Mouse (Mus musculus) cerebellum, adult 11 months (tissue): ENCODE measurements around the gene Mettl4.
A peak's percentile ranks its signal among the peaks of the same experiment; 100 is the strongest.
"Not testable (repeated sequence)": the region's sequence is repeated elsewhere in the genome, so short reads cannot be mapped to it uniquely, and the experiment has no call there.

ENCODE experiments used
- DNase-seq: peaks from one replicate; pipeline ENCODE4 v3.0.0; 2022

Gene Mettl4

DNA sequence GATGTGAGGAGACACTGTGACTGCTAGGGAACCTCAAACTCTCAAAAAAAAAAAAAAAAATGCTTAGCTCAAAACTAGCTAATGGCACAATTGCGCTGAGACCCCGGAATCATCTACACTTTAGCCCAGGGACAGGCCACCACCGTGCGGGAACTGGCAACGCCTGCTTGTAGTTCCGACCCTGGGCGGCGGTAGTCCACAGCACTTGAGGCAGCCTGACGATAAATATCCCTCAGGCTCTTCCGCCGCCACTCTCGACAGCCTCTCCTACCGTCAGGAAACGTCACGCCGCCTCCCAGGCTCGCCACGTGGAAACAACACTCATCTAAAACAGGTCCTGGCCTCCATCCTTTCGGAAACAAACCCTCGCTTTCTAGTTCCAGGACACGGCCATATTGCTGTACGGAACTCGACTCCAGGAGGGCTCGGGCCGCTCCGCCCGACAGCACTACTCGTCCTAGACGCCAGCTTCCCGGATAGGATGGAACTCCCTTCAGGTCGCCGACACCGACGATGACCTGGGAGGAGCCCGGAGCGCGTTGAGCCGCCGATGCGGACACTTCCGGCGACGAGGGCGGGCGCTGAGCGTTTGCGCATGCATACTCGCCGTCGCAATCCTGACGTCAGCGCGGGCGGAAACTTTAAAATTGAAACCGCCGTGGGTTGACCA lies at the start of gene Mettl4:
Mettl4 (minus strand) TSS at position 554 of the 670 bp plus-strand sequence.
- DNase-seq, result peak; percentile 91

- no peak for DNase-seq
Measured at GRCm38 (mm10) chr17:94778871-94779482, 29.2 kb upstream of the Mettl4 start.

DNA sequence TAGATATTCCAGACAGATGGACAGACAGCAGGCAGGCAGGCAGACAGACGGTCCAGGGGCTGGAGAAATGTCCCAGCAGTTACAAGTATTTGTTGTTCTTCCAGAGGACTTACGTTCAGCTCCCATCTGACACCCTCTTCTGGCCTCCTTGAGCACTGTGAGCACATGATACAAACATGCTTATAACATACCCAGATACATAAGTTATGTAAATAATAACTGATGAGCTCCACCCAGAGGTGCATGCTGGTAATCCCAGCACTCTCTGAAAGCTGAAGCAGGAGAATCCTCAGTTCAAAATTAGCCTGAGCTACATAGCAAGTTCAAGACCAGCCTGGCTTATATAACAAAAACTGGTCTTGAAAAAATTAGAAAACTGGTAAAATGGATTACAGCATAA lies 18.7 kb upstream of the Mettl4 start:
- no peak for DNase-seq

DNA sequence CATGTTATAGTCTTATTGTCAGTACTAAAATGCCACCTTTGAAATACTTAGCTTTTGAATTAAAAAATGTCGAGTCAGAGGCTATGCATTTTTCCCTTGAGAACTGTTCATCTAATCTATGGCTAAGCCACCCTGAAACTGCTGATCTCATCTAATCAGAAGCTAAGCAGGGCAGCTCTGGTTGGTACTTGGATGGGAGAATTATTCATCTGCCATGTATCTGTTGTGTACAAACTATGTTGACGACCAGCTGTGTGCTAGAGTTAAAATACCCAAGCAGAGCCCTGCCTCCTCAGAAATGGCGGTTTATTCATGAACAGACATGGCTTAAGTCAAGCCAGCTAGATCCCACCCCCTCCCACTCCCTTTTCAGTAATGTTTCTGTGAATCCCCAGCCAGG lies 14.9 kb upstream of the Mettl4 start:
- no peak for DNase-seq

DNA sequence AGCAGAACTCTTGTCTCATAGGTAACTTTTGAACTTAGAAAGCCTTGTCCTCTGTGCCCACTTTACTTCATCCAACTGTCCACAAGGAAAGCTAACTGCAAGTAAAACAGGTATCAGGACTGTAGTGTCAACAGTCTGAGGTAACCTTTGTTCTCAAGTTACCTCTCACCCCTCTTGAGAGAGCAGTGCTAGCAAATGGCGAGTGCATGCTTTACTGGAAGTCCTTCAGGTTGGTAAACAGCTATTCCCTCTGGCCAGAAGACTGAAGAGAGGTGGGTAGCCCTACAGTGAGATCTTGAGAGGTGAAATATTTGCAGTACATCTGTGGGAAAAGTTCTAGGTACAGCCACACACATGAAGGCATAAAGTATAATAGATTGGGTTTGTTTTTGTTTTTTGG lies 14.2 kb upstream of the Mettl4 start:
- no peak for DNase-seq

DNA sequence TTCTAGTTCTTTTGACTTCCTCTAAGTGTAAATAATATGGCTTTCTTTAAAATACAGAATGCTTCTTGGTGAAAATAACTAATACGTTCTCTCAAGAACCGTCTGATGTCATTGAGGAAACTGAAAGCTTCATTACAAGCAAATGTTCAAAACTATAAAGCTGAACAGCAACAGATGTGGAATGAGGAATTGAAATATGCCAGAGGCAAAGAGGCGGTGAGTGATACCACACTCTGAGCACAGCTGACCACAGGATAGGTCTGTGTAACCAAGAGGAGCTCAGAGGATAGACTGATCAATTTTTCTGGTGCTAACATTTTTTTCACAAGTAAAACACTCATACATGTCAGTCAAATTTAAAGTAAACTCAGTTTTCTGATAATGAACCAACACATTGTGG lies 12.6 kb upstream of the Mettl4 start:
- no peak for DNase-seq

- no peak for DNase-seq
Measured at GRCm38 (mm10) chr17:94750136-94750729, 414 bp upstream of the Mettl4 start.

DNA sequence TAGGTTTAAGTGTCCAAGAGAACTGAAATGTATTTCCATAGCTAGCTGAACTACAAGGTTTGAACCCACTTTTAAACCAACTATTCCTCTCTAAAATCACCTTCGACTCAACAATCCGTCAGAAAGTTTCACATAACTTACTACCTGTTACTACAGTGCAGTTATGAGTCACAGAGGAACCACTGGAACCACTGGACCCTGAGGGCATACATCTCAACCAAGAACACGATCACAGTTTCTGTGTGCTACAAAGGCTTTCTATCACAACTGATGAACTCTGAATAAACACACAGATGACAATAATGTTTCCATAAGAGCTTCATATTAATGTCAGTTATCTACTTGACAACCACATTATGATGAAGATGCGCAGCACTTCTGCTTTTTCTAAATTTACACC lies 11.6 kb downstream of the Mettl4 start:
- no peak for DNase-seq

DNA sequence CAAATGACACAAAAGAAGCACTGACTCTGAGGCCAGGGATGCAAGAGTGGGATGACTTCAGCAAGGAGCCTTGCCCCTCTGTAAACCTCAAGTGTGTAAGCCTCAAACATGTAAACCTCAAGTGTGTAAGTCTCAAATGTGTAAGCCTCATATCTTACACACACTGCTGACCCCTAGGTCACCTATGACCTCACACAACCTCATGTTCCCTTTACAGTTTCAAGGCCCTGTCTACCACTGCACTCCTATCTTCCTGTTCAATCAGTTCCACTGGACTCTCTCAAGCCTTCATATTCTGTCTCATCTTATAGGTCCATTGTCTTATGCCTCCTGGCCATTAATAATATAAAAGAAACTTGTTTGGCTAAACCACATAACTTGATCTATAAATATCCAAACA lies 13.9 kb downstream of the Mettl4 start:
- DNase-seq, result no peak

- DNase-seq, result no peak
Measured at GRCm38 (mm10) chr17:94735437-94735836, 14.4 kb downstream of the Mettl4 start.

DNA sequence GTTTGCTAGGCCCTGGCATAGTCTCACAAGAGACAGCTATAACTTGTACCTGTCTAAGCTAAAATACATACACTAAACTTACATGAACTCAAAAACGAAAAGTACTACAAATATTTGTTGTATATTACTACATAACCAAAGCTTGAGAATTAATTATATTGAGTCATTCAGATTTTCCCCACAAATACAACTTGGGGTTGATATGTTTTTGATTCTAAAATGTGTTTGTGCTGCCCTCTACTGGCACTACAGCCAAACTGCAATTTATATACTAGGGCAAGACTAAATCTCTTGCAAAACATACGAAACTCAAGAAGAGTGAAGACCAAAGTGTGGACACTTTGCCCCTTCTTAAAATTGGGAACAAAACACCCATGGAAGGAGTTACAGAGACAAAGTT lies 19.4 kb downstream of the Mettl4 start:
- DNase-seq, result not testable (repeated sequence)

DNA sequence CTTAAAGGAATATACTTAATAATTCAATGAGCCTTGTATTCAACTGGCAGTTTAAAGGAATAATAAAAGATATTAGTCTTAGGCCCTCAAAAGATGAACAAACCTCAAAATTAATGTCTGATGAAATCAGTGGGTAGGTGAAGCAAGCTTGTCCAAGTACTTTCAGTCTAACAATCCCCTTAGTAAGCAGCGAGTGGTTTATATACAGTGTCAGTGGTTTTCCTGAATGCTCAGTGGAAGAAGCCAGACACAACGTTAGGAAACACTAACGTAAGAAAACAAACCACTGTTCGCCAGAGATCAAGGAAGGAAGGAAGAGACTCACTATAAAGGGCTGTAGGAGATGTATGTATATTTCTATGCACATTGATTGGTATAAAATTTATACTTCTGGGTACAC lies 23.1 kb downstream of the Mettl4 start:
- DNase-seq, result no peak

DNA sequence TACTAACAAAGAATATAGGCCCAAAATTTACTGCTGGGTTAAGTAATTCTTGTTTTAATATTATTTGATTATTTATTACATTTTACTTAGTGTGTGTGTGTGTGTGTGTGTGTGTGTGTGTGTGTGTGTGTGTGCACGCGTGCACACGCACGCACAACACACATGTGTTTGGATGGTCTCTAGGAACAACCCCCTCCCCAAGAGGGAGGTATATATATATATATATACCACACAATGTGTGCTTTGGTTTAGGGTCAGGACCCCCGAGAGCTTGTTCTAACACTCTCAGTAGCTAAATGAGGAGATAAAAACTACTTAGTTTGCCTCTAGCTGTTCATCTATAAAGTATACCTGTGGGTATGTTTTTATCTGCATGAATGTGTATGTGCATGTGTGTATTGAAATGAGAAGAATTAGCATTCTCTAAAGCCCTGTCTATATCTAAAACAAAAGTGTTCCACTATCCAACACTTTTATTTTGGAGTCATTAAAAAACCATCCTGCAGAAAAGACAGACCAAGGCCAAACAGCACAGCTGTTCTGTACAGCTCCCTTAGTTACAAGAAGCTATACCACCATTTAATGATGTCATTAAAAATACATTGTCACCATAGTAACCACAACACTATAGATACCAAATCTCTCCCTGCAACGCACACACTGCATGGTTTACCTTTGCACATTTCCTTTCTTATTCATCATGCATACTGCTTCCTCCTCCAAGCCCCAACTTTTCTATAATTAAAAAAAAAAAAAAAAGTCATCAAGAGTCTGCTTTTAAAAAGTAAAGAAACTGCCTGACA lies 76.1 kb downstream of the Mettl4 start:
- no peak for DNase-seq
